Mouse (Mus musculus) testis, adult 2 months (tissue): ENCODE data around the gene Gnat1. TPM values are rescaled to one million over a fixed set of nuclear protein-coding genes. Genes with fewer than 3 reads are reported as not detected.

Source experiments
- H3K27ac ChIP-seq: fragments of 200-500 bp; 2 replicates; pipeline ENCODE4 v1.5.1; 2012; ENCODE audit warnings: low read depth, low read length; ENCODE audit not compliant: control insufficient read depth, insufficient read depth
- H3K27me3 ChIP-seq: fragments of 200-500 bp; 2 replicates; pipeline ENCODE4 v1.6.1; 2012; ENCODE audit warnings: mild to moderate bottlenecking, low read length, moderate library complexity; ENCODE audit not compliant: control insufficient read depth, insufficient read depth
- H3K36me3 ChIP-seq: fragments of 200-500 bp; 2 replicates; pipeline ENCODE4 v1.6.1; 2012; ENCODE audit warnings: mild to moderate bottlenecking, low read length; ENCODE audit not compliant: control insufficient read depth, insufficient read depth
- H3K4me1 ChIP-seq: fragments of 200-500 bp; 2 replicates; pipeline ENCODE4 v1.6.1; 2012; ENCODE audit warnings: low read length; ENCODE audit not compliant: control insufficient read depth, insufficient read depth
- H3K4me3 ChIP-seq: fragments of 200-500 bp; 2 replicates; pipeline ENCODE4 v1.5.1; 2012; ENCODE audit warnings: low read depth, mild to moderate bottlenecking, low read length, moderate library complexity, mixed read lengths; ENCODE audit not compliant: control insufficient read depth
- CTCF ChIP-seq: fragments of 200-500 bp; IDR thresholded peaks from 2 replicates; pipeline ENCODE4 v1.5.1; 2012; ENCODE audit warnings: low read depth, mild to moderate bottlenecking, inconsistent platforms, low read length, moderate library complexity; ENCODE audit not compliant: control insufficient read depth, insufficient read depth, insufficient replicate concordance
- POLR2A ChIP-seq: fragments of 200-500 bp; IDR thresholded peaks from 2 replicates; pipeline ENCODE4 v1.6.1; 2012; ENCODE audit warnings: low read depth, mild to moderate bottlenecking, inconsistent platforms, low read length, moderate library complexity; ENCODE audit not compliant: control insufficient read depth
- polyA plus RNA-seq: library from polyadenylated mRNA; depleted of rRNA; stranded (reverse); fragments of >200 nt; gene quantifications from 2 replicates; pipeline ENCODE4 v1.2.3, GENCODE M21; 2012

Gnat1 gene
- polyA plus RNA-seq, 1 experiment = 0.12 TPM

GRCm38 (mm10) chr9:107698611-107699190 is 19.2 kb upstream of the Gnat1 start:
- Histone ChIP-seq H3K4me1 (no peaks in the 10 kb centered on the region; the same call in 1 of the 2 replicates), H3K36me3 (no peaks in the 10 kb centered on the region), H3K4me3 (no peak overlapping the region), H3K27me3 (no peaks in the 10 kb centered on the region), H3K27ac (no peak overlapping the region)
- no peak for TF ChIP-seq CTCF
- TF ChIP-seq POLR2A = no peak

DNA sequence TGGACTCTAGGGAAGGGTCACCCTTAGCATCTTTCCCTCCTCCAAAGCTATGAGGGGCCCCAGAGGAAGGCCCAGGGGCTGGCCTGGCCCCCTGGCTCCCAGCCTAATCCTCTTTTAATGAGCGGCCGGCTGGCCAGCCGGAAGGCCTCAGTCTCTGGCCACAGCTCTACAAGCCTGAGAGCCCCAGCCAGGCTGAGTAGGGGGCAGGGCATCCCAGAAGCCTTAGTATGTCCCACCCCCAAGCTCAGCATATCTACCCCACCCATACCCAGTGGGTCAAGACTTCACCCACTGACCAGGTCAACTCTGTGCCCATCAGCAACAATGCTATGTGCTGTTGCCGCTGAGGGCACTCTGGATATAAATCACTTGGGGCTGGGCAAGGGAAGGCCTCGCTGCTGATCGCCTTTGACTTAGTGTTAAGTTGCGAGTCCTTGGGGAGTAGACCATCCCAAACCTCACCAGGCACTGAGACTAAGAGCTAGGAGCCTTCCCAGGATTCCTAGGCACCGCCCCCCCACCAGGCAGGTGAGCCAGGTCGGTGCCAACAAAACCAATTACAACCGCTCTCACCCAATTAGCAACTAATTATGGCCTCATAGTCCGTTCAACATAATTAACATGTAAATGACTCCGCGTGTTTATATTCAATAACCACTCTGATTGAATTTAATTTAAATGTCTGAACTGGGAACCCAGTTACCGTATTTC is 18.5 kb upstream of the Gnat1 start:
- TF ChIP-seq POLR2A (no peak), CTCF (no peak)
- Histone ChIP-seq H3K4me3 (no peak overlapping the region), H3K27ac (no peak overlapping the region), H3K4me1 (no peaks in the 10 kb centered on the region; the same call in 1 of the 2 replicates), H3K36me3 (no peaks in the 10 kb centered on the region), H3K27me3 (no peaks in the 10 kb centered on the region)

DNA sequence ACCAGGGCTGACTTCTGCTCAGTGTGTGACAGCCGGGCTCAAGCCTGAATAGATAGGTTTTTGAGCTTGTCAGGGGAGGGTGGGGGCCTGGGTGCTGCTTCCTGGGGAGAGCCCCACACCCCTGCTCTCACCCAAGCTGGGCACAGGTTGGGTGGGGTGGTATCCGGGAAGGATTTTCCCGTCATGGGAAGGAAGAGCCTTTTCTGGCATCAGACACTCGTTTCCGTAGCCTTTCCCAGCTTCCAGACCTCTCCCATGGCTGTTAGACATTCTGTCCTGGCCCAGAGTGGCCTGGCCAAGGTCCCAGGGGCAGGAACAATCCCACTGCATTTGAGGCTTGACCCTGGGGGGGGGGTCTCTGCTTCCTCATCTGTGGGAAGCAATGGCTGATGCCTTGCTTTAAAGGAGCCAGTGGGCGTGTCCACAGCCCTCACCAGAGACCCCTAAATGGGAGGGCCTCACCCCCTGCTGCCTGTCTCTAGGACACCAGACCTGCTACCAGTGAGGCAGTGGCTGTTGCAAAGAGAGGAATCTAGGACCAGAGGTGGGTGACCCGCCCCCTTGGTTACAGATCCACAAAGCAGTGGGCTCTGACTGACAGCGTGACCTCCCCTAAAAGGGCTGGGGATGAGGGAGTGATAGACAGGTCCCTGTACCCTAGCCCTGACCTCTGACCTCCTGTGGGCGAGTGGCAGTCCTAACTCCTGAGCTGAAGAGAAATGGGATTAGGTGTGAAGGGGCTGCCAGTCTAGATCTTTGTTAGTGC is 17.5 kb upstream of the Gnat1 start:
- Histone ChIP-seq H3K4me1 (no peaks in the 10 kb centered on the region; the same call in 1 of the 2 replicates), H3K4me3 (peak overlapping the region; percentile 26), H3K36me3 (no peaks in the 10 kb centered on the region), H3K27ac (no peak overlapping the region), H3K27me3 (no peaks in the 10 kb centered on the region)
- no peak for TF ChIP-seq POLR2A

DNA sequence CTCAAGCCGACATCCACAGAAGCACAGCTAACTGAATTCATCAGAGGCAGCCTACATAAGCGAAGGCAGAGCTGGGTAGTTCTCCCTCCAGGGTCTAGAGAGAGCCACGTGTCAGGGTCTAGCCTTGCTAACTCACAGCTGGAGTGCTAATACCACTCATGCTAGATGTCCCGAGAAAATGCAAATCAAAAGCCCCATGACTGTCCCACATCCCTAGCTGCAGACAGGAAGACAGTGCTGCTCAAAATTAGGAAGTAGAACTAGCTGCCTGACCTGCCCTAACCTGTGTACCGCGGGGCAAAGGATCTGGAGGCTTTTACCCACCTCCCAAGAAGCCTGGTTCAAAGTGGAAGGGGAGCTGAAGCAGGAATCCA is 16.6 kb upstream of the Gnat1 start:
- peak overlapping the region; percentile 26 for H3K4me3 ChIP-seq
- H3K4me1 ChIP-seq = no peaks in the 10 kb centered on the region; the same call in 1 of the 2 replicates
- no peaks in the 10 kb centered on the region for H3K27me3 ChIP-seq
- H3K27ac ChIP-seq = no peak overlapping the region
- H3K36me3 ChIP-seq = no peaks in the 10 kb centered on the region
- TF ChIP-seq CTCF (no peak), POLR2A (no peak)

DNA sequence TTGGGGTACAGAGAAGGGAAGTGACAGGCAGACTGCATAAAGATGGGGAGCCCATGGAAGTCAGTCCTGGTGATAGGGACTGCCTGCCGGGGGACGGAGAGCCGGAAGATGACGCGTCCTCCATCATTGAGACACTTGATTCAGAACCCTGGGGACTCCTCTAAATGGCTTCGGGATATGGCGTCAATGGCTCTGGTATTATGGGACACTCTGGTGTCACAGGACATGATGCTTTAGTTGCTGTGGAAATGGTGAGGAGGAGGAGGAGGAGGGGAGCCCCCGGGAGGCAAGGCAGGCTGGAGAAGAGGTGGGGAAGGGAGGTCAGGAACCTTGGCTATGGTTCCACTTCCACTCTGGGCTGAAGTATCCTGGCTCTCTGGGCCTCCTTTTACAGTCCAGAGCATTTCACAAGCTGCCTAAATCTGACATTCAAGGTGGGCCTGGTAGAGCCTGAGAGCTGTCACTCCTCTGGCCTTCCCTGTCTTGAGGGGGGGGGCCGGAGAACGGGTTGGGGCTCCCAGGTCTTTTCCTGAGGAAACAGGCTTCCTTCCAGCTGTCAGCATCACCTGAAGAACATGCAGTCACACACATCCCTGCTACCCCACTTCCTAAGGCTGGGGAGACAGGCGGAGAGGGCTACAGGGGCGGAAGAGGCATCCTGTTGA is 16.1 kb upstream of the Gnat1 start:
- H3K4me1 ChIP-seq = no peaks in the 10 kb centered on the region; the same call in 1 of the 2 replicates
- H3K36me3 ChIP-seq = no peaks in the 10 kb centered on the region
- no peak for TF ChIP-seq POLR2A
- TF ChIP-seq CTCF = no peak
- no peak overlapping the region for H3K27ac ChIP-seq
- H3K4me3 ChIP-seq = peak overlapping the region; percentile 26
- H3K27me3 ChIP-seq = no peaks in the 10 kb centered on the region

GRCm38 (mm10) chr9:107694627-107695026 is 15.1 kb upstream of the Gnat1 start:
- Histone ChIP-seq H3K36me3 (no peaks in the 10 kb centered on the region), H3K4me1 (no peaks in the 10 kb centered on the region; the same call in 1 of the 2 replicates), H3K27me3 (no peaks in the 10 kb centered on the region), H3K4me3 (peak overlapping the region; percentile 23), H3K27ac (no peak overlapping the region)
- TF ChIP-seq CTCF (no peak), POLR2A (no peak)

- no peaks in the 10 kb centered on the region for H3K36me3 ChIP-seq
- H3K27ac ChIP-seq = no peak overlapping the region
- peak overlapping the region; percentile 85 for H3K4me3 ChIP-seq
- H3K4me1 ChIP-seq = no peaks in the 10 kb centered on the region; the same call in 1 of the 2 replicates
- TF ChIP-seq CTCF (no peak), POLR2A (no peak)
- H3K27me3 ChIP-seq = no peaks in the 10 kb centered on the region
Observed at GRCm38 (mm10) chr9:107693433-107693987, 14.0 kb upstream of the Gnat1 start.
